Mouse (Mus musculus) liver, postnatal 0 days (tissue): ENCODE measurements around the gene Usp6nl. TPM values are rescaled to one million over a fixed set of nuclear protein-coding genes. Genes with fewer than 3 reads are reported as not detected.

Source experiments
- ATAC-seq: fragments of 200-750 bp; cut with Nextera tagmentation; 2 replicates; pipeline ENCODE4 v1.8.0; 2017; ENCODE audit warnings: mild to moderate bottlenecking, moderate library complexity
- DNase-seq: peaks from one replicate; pipeline ENCODE4 v3.0.0-alpha.2; 2016
- H3K27ac ChIP-seq: fragments of 300-500 bp; sonication (generic); 2 replicates; pipeline ENCODE4 v1.5.1; 2014; ENCODE audit warnings: antibody characterized with exemption, moderate library complexity, mild to moderate bottlenecking, low read depth
- H3K27me3 ChIP-seq: fragments of 300-500 bp; sonication (generic); 2 replicates; pipeline ENCODE4 v1.6.1; 2014; ENCODE audit warnings: low read length, control low read depth, mixed read lengths; ENCODE audit not compliant: insufficient read depth
- H3K36me3 ChIP-seq: fragments of 300-500 bp; sonication (generic); replicated peaks from 2 replicates; pipeline ENCODE4 v1.6.1; 2014; ENCODE audit warnings: mild to moderate bottlenecking, control low read depth, low read length, moderate library complexity, mixed read lengths; ENCODE audit not compliant: insufficient read depth
- H3K4me1 ChIP-seq: fragments of 300-500 bp; sonication (generic); 2 replicates; pipeline ENCODE4 v1.6.1; 2014; ENCODE audit warnings: antibody characterized with exemption, mild to moderate bottlenecking, control low read depth; ENCODE audit not compliant: insufficient read depth
- H3K4me2 ChIP-seq: fragments of 300-500 bp; sonication (generic); 2 replicates; pipeline ENCODE4 v1.6.1; 2014; ENCODE audit warnings: low read depth, mild to moderate bottlenecking, low read length, moderate library complexity, mixed read lengths
- H3K4me3 ChIP-seq: fragments of 300-500 bp; sonication (generic); 2 replicates; pipeline ENCODE4 v1.5.1; 2014; ENCODE audit warnings: low read depth, low read length
- H3K9ac ChIP-seq: fragments of 300-500 bp; sonication (generic); replicated peaks from 2 replicates; pipeline ENCODE4 v1.6.1; 2014; ENCODE audit warnings: mild to moderate bottlenecking, moderate library complexity
- H3K9me3 ChIP-seq: fragments of 300-500 bp; sonication (generic); 2 replicates; pipeline ENCODE4 v1.6.1; 2016; ENCODE audit warnings: mild to moderate bottlenecking, control low read depth, low read length, mixed read lengths
- CTCF ChIP-seq: sonication (generic); IDR thresholded peaks from 2 replicates; pipeline ENCODE4 v1.5.1; 2016; ENCODE audit warnings: antibody characterized with exemption, low read depth
- EP300 ChIP-seq: IDR thresholded peaks from 2 replicates; pipeline ENCODE4 v1.6.1; 2016; ENCODE audit warnings: antibody characterized with exemption, low read depth, mild to moderate bottlenecking
- WGBS: fragments of 180-500 bp; shearing (Covaris S2); extraction: QIAGEN DNeasy Blood & Tissue Kit; methylation state at CpG from one replicate; pipeline ENCODE4 v1.1.7; 2014; ENCODE audit not compliant: insufficient replicate concordance; 5-methylcytosine and 5-hydroxymethylcytosine counted together
- polyA plus RNA-seq: library from polyadenylated mRNA; unstranded; fragments of >200 nt; fragmentation: Nextera tagmentation; extraction: Ambion mirVana; gene quantifications from 2 replicates; pipeline ENCODE4 v1.2.1, GENCODE M21; 2015

Gene Usp6nl
- polyA plus RNA-seq, 1 experiment from 2014 or later: 4.6 TPM

DNA sequence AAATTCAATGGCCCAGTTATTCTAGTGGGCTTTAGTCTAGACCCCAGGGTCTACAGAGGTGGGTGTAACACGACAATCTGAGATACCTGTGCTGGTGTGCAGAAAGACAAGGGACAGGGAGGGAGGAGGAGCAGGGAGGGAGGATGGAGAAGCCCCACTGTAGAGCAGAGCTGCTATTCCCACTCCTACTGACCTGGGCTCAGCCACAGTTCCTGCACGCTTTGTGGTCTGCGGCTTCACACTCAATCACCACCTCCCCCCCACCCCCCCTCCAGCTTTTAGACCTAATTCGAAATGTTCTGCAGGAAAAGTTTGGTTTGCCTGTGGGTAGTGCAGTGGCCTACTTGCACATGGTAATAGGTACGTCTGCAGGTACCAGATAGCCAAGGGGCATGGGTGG is 171.4 kb downstream of the Usp6nl start:
- Histone ChIP-seq H3K9me3 (no peaks in the 10 kb centered on the region), H3K36me3 (no peaks in the 10 kb centered on the region), H3K9ac (no peak overlapping the region), H3K4me3 (no peak overlapping the region), H3K4me1 (no peaks in the 10 kb centered on the region), H3K27me3 (no peaks in the 10 kb centered on the region), H3K27ac (no peak overlapping the region), H3K4me2 (no peak overlapping the region)
- DNase-seq: no peak
- WGBS: 52% methylated on average over 5 of the region's 5 CpGs
- no peak for ATAC-seq
- no peak for TF ChIP-seq EP300
- TF ChIP-seq CTCF: no peak

Other genes with a start within 250 kb of the Usp6nl start
- gene Proser2, start 192.5 kb upstream of the Usp6nl start, polyA plus RNA-seq: 10.3 and 15.8 TPM in 2 replicates
- gene Echdc3, start 109.6 kb upstream of the Usp6nl start, polyA plus RNA-seq: 30.3 and 33.0 TPM in 2 replicates